Mouse (Mus musculus) embryonic fibroblast, embryonic 13.5 days (primary cell): ENCODE results near the gene Ngb.

Source experiments
- CTCF ChIP-seq: IDR thresholded peaks from 2 replicates; pipeline ENCODE4 v1.5.1; 2011; ENCODE audit warnings: mild to moderate bottlenecking, control low read depth, low read length, moderate library complexity, borderline replicate concordance; ENCODE audit not compliant: insufficient read depth
- POLR2A ChIP-seq: IDR thresholded peaks from 2 replicates; pipeline ENCODE4 v1.6.1; 2011; ENCODE audit warnings: low read depth, mild to moderate bottlenecking, control low read depth, low read length, moderate library complexity

DNA sequence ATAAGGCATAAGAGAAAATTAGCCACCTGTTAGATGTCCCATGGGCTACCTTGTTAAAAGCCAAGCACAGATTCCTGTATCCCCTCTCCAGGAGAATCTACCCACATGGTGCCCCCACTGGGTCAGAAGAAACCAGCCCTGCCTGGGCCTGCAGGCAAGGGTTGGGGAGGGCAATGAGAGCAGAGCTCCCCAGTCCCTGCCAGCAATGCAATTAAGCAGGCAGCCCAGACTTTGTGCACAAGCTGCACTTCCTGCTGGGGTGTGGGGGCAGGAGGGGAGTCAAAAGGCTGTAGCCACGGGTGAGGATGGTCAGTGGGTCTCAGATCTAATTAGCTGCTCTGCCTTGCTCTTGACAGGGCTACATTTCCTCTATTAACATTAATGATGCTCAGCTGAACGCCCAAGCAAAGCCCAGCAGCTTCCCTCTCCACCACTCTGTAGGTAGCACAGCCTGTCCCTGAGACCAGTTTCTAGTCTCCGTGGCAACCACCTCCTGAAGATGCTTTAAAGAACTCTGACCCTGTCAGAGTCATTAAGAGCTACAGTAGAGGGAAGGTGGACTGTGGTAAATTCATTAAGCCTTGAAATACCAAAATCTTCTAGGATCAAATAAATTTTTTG, 5.1 kb upstream of the Ngb start:
- no peak for TF ChIP-seq CTCF
- TF ChIP-seq POLR2A, result no peak
